Mouse (Mus musculus) cortical plate, adult 2 months (tissue): ENCODE results near the gene Kcng4. TPM values are rescaled to one million over a fixed set of nuclear protein-coding genes. Genes with fewer than 3 reads are reported as not detected.

Experiments
- H3K27ac ChIP-seq: fragments of 200-500 bp; 2 replicates; pipeline ENCODE4 v1.5.1; 2012; ENCODE audit warnings: low read length, control low read depth, inconsistent platforms; ENCODE audit not compliant: insufficient read depth
- H3K4me1 ChIP-seq: fragments of 200-500 bp; 2 replicates; pipeline ENCODE4 v1.6.1; 2011; ENCODE audit warnings: low read length; ENCODE audit not compliant: control insufficient read depth, insufficient read depth
- H3K4me3 ChIP-seq: fragments of 200-500 bp; 2 replicates; pipeline ENCODE4 v1.5.1; 2011; ENCODE audit warnings: mild to moderate bottlenecking, low read length, control low read depth; ENCODE audit not compliant: insufficient read depth
- CTCF ChIP-seq: fragments of 200-500 bp; IDR thresholded peaks from 2 replicates; pipeline ENCODE4 v1.5.1; 2011; ENCODE audit warnings: mild to moderate bottlenecking, control low read depth, low read length; ENCODE audit not compliant: insufficient read depth; ENCODE audit errors: extremely low read depth
- POLR2A ChIP-seq: fragments of 200-500 bp; IDR thresholded peaks from 2 replicates; pipeline ENCODE4 v1.6.1; 2011; ENCODE audit warnings: mild to moderate bottlenecking, low read length, control low read depth; ENCODE audit not compliant: insufficient read depth; ENCODE audit errors: extremely low read depth
- polyA plus RNA-seq: library from polyadenylated mRNA; depleted of rRNA; stranded (reverse); fragments of >200 nt; gene quantifications from 2 replicates; pipeline ENCODE4 v1.2.3, GENCODE M21; 2012

Kcng4 gene
- polyA plus RNA-seq, 1 experiment: 5.3 TPM

DNA sequence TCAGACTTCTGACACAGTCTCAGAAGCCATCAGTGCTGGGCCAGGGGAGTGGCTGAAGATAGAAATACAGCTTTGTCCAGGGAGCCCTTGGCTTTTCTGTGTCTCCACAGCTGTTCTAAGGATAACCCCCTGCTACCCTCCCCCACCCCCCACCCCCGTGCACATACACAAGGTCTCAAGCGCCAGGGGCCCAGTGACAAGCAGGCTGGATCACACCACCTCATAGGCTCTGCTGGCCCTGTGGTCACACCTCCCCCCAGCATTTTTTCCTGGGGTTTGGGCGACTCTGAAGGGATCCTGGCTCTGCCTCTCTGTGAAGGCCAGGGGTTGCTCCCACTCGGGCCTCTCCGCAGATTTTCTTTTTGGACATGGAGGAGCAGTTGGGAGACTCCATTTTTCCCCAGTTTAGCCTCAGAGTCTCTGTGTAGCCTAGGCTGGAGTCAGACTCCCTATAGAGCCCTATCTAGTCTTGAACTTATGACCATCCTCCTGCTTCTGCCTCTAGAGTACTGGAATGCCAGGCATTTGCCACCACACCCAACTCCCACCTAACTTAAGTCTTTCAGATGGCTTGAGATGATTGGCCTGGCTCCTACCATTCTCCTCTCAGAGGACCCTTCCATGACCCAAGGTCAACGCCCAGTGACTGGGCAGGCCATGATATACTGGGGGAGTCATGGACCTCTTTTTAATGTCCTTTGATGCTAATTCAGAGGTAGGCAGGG lies 15.2 kb downstream of the Kcng4 start:
- Histone ChIP-seq H3K4me1 (no peaks in the 10 kb centered on the region), H3K4me3 (no peak overlapping the region), H3K27ac (no peak overlapping the region)
- no peak for TF ChIP-seq POLR2A
- TF ChIP-seq CTCF: no peak

DNA sequence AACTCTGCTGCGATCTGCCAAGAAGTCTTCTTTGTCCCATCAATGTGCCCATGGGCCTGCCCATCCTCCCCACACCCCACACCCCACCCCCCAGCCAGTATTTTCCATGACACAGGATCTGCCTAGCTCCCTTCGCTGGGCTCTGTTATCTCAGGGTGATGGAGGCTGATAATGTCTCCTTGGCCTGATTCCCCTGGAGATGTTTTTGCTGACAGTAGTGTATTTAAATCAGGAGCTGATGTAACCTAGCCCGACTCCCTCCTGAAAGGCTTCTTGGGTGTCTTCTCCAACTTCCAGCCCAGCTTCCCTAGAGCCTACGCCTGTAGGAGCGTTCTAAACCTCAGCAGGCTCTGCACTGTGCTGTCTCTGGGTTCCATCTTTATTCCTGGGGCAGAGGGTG lies 16.6 kb downstream of the Kcng4 start:
- TF ChIP-seq POLR2A: no peak
- no peak for TF ChIP-seq CTCF
- H3K4me1 ChIP-seq: no peaks in the 10 kb centered on the region
- H3K27ac ChIP-seq: no peak overlapping the region
- H3K4me3 ChIP-seq: no peak overlapping the region

DNA sequence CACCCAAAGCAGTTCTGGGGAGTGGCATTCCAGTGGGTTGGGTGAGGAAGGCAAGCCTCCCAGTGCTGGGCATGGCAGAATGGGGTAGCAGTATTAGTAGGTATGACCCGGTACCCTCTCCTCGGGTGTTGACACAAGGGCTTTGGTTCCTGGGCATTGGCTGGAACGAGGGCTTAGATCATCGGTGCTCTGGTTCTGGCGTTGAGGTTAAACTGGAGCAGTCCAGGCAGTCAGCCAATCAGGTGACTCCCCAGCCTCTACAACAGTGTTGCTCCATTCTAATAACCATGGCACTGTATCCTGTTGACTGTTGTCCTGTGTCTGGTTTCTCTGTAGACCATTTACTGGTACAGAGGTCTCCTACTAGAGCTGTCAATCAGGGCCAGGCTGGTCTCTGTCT lies 17.9 kb downstream of the Kcng4 start:
- H3K27ac ChIP-seq: no peak overlapping the region
- no peaks in the 10 kb centered on the region for H3K4me1 ChIP-seq
- no peak overlapping the region for H3K4me3 ChIP-seq

DNA sequence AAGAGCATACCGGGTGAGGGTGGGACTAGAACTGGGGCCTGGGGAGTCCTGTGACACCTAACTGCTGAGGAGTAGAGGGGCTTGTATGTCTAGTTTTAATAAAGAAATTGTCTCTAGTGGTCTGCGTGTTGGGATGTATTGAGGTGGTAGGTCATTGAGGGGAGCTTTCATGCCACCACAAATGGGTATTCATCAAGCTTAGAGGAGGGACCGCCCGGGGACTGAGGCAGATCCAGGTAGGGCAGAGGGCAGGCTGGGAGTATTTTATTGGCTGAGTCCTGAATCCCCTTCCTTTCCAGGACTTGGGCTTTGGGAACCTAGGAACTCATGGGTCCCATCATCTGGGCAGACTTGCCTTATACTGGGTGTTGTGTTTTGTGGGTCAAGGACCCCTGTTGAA lies 18.7 kb downstream of the Kcng4 start:
- no peak overlapping the region for H3K27ac ChIP-seq
- no peaks in the 10 kb centered on the region for H3K4me1 ChIP-seq
- H3K4me3 ChIP-seq: no peak overlapping the region
- no peak for TF ChIP-seq POLR2A
- no peak for TF ChIP-seq CTCF

More for the DNA sequence above, 17.9 kb downstream of the Kcng4 start:
- TF ChIP-seq CTCF: no peak
- TF ChIP-seq POLR2A: no peak

DNA sequence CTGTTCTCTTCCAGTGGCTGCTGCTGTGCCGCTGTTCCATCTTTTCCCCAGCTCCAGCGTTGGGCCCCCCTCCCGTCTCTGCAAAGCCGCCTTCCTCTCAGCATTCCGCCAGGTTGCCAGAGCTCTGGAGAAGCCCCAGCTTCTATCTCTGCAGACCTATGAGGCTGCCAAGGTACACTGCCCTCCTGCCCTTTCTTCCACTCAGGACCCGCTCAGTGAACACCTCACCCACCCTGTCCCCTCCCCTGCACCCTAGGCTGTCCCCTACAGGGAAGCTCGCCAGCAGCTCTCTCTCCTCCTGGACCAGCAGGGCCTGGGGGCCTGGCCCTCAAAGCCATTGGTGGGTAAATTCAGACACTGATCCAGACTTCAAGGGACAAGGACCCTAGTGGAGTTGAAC lies 19.1 kb downstream of the Kcng4 start:
- H3K27ac ChIP-seq: no peak overlapping the region
- H3K4me3 ChIP-seq: no peak overlapping the region
- TF ChIP-seq CTCF: no peak
- H3K4me1 ChIP-seq: no peaks in the 10 kb centered on the region

DNA sequence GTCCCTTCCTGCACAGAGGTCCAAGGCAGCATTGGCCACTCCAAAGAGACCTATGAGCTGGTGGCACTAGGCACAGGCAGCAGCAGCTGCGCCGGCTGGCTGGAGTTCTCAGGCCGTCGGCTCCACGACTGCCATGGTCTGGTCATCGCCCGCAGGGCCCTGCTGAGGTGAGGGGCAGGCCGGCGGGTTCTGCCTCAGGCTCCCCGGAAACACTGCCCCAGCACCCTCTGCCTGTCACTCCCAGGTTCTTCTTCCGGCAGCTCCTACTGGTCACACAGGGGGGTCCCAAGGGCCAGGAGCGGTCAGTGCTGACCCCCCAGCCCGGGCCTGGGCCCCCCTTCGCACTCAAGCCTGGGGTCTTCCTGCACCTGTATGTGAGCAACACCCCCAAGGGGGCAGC lies 20.4 kb downstream of the Kcng4 start:
- H3K27ac ChIP-seq: no peak overlapping the region
- H3K4me3 ChIP-seq: no peak overlapping the region
- H3K4me1 ChIP-seq: no peaks in the 10 kb centered on the region
- TF ChIP-seq POLR2A (no peak), CTCF (no peak)

DNA sequence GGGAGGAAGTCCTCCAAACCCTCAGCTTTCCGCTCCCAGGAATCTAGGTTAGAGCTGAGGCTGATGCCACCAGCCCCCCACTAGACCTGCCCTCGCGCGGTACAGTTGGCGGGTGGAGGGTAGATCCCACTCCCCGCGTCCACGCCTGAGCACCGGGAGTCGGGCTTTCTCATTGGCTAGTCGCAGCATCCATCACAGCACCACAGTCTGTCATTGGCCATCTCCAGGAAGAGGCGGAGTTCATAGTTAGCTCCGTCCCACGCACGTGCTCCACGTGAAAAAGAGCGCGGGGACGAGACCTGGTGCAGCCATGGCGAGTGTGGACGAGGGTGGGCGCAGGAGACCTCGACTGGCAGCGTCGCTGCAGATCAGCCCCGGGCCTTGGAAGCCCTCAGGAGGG lies 23.0 kb downstream of the Kcng4 start, which contains the start of gene Adad2:
Adad2 (plus strand) TSS at position 277 of the 400 bp plus-strand sequence.
- H3K4me3 ChIP-seq: no peak within 1 kb of the TSS
- H3K4me1 ChIP-seq: no peaks in the 10 kb centered on the region
- TF ChIP-seq POLR2A (no peak), CTCF (no peak)
- H3K27ac ChIP-seq: no peak within 1 kb of the TSS

DNA sequence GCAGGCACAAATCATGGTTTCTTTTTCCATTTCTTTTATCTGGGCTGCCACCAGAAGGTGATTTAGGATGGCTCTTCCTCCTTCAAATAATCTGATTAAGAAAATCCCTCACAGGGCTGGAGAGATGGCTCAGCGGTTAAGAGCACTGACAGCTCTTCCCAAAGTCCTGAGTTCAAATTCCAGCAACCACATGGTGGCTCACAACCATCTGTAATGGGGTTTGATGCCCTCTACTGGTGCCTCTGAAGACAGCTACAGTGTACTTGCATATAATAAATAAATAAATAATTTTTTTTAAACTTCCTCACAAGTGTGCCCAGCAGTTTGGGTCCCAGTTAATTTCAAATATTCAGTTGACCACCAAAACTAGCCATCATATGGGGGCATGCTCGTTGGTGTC lies 29.3 kb downstream of the Kcng4 start:
- TF ChIP-seq CTCF: no peak
- no peak for TF ChIP-seq POLR2A
- Histone ChIP-seq H3K4me3 (no peak overlapping the region), H3K27ac (no peak overlapping the region), H3K4me1 (peaks cover 3% of the 10 kb centered on the region)

DNA sequence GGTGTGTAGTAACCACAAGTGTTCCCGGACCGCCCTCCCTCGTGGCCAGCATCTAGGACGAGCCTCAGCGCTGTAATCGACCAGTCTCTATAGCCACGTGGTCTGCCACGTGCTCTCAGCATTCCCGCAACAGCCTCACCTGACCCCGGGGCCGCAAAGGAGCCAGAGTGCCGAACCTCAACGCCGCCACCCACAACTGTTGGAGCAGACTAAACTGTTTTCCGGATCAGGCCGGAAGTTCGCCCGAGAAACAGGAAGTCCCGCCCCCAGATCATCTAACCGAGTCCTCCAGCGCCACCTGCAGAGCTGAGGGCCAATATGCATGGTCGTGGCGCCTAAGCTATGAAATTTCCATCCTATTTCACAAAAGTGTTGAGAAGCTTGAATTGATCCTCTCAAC lies 30.5 kb downstream of the Kcng4 start, which contains the start of gene Taf1c:
Taf1c (minus strand) TSS at position 227 of the 400 bp plus-strand sequence.
- peak; percentile 67; the same call in 1 of the 2 replicates for TF ChIP-seq POLR2A
- peak; percentile 71 for TF ChIP-seq CTCF
- Histone ChIP-seq H3K4me3 (peak within 1 kb of the TSS; percentile 53), H3K4me1 (peaks cover 3% of the 10 kb centered on the region), H3K27ac (no peak within 1 kb of the TSS)

DNA sequence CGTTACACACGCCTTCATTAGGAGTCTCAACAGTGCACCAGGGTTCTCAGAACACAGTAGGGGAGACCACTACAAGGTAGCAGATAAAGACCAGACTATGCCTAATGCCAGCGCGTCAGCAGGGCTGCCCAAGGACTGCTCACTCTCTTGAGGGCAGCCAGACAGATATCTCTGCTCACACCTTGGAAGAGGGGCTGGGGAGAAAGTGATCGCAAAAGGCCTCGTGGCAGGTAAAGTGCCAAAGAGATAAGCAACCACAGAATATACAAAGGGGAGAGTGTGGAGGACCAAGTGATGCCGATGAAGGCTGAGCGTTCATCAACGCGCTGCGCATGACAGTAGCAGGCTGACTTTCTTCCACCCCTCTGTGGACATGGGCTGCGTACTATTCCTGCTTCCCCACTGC lies 31.1 kb downstream of the Kcng4 start:
- TF ChIP-seq POLR2A: no peak
- no peak for TF ChIP-seq CTCF
- peaks cover 3% of the 10 kb centered on the region for H3K4me1 ChIP-seq
- peak overlapping the region; percentile 53 for H3K4me3 ChIP-seq
- no peak overlapping the region for H3K27ac ChIP-seq

DNA sequence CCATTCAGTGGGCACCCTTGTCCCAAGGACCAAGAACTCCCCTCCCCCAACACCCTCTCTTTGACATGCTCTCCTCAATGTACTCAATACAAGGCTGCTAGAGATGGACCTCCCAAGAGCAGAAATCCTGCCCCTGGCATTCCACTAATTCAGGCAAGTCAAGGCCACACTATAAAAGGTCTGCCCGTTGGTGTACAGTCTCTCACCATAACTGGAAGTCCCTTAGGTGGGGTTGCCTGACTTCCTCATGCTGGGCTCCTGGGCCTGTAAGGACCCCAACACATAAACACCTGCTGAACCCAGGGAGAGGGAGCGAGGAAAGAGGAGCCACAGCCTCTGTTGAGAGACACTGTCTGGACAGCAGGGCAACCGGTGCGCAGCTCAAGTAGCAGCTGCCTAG lies 31.7 kb downstream of the Kcng4 start:
- no peak overlapping the region for H3K27ac ChIP-seq
- H3K4me3 ChIP-seq: peak overlapping the region; percentile 53; the same call in 1 of the 2 replicates
- TF ChIP-seq CTCF (no peak), POLR2A (no peak)
- peaks cover 3% of the 10 kb centered on the region for H3K4me1 ChIP-seq

DNA sequence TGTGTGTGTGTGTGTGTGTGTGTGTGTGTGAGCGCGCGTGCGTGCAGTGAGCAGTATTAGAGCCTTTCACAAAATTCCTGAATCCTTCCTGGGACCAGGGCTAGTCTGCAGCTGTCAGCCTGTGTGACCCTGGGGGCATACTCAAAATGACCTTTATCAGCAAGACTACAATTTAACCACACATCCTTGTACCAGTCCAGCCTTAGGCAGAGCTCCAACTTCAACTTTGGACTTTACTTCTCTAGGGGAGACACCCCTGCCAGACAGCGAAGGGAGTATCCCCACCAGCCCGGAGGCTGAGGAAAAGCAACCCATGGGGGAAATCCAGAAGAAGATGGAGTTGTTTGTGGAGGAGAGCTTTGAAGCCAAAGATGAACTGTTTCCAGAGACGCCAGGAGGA lies 44.0 kb downstream of the Kcng4 start:
- TF ChIP-seq CTCF: no peak
- no peak for TF ChIP-seq POLR2A
- Histone ChIP-seq H3K27ac (no peak overlapping the region), H3K4me3 (no peak overlapping the region), H3K4me1 (no peaks in the 10 kb centered on the region)
